Mouse (Mus musculus) MEL (cell line): Measurements from ENCODE around the gene Zfp768. TPM values are rescaled to one million over a fixed set of nuclear protein-coding genes. Genes with fewer than 3 reads are reported as not detected.

Source experiments
- DNase-seq: peaks from one replicate; pipeline ENCODE4 v3.0.0; 2011; ENCODE audit warnings: low read depth, low spot score
- H3K27ac ChIP-seq: 2 replicates; pipeline ENCODE4 v1.5.1; 2012; ENCODE audit warnings: low read depth, mild to moderate bottlenecking, control low read depth, low read length, moderate library complexity; ENCODE audit not compliant: control insufficient read depth
- H3K27me3 ChIP-seq, 2 experiments: fragments of 150-350 bp in 1 of 2; sonication (generic) in 1 of 2; 2 replicates each; pipeline ENCODE4 v1.6.1; 2012; ENCODE audit warnings: low read length in 2 of 2, mild to moderate bottlenecking in 2 of 2, improper control_type of control experiment in 1 of 2, moderate library complexity in 1 of 2; ENCODE audit not compliant: insufficient read depth in 2 of 2, control insufficient read depth in 1 of 2
- H3K36me3 ChIP-seq, 2 experiments: 2 replicates each; pipeline ENCODE4 v1.6.1; 2012 to 2014; ENCODE audit warnings: low read length in 2 of 2, improper control_type of control experiment in 1 of 2, inconsistent platforms in 1 of 2, mild to moderate bottlenecking in 1 of 2; ENCODE audit not compliant: insufficient read depth in 2 of 2, control insufficient read depth in 1 of 2
- H3K4me1 ChIP-seq, 2 experiments: fragments of 150-350 bp in 1 of 2; sonication (generic) in 1 of 2; 2 replicates each; pipeline ENCODE4 v1.6.1; 2012; ENCODE audit warnings: low read length in 2 of 2, improper control_type of control experiment in 1 of 2, mild to moderate bottlenecking in 1 of 2; ENCODE audit not compliant: insufficient read depth in 2 of 2, control insufficient read depth in 1 of 2
- H3K4me3 ChIP-seq, 2 experiments: fragments of 150-350 bp in 1 of 2; sonication (generic) in 1 of 2; 2 replicates each; pipeline ENCODE4 v1.5.1; 2012; ENCODE audit warnings: low read depth in 2 of 2, low read length in 2 of 2, mild to moderate bottlenecking in 2 of 2, moderate library complexity in 2 of 2, control low read depth in 1 of 2, improper control_type of control experiment in 1 of 2; ENCODE audit not compliant: control insufficient read depth in 1 of 2, insufficient read depth in 1 of 2
- H3K79me2 ChIP-seq: 2 replicates; pipeline ENCODE4 v1.6.1; 2012; ENCODE audit warnings: mild to moderate bottlenecking, low read length, moderate library complexity; ENCODE audit not compliant: control insufficient read depth, poor library complexity, insufficient read depth
- H3K9ac ChIP-seq: 2 replicates; pipeline ENCODE4 v1.6.1; 2012; ENCODE audit warnings: low read depth, mild to moderate bottlenecking, control low read depth, low read length, moderate library complexity; ENCODE audit not compliant: control insufficient read depth, poor library complexity, severe bottlenecking
- H3K9me3 ChIP-seq: fragments of 150-350 bp; sonication (generic); replicated peaks from 2 replicates; pipeline ENCODE4 v1.6.1; 2012; ENCODE audit warnings: mild to moderate bottlenecking, low read length, improper control_type of control experiment, moderate library complexity; ENCODE audit not compliant: insufficient read depth
- CHD1 ChIP-seq: IDR thresholded peaks from 2 replicates; pipeline ENCODE4 v1.6.1; 2012; ENCODE audit warnings: low read depth, mild to moderate bottlenecking, inconsistent platforms, low read length, improper control_type of control experiment
- CHD2 ChIP-seq: IDR thresholded peaks from 2 replicates; pipeline ENCODE4 v1.6.1; 2011; ENCODE audit warnings: low read length, improper control_type of control experiment
- CTCF ChIP-seq, 3 experiments: IDR thresholded peaks in 2 of 3; conservative IDR thresholded peaks in 1 of 3; 2 replicates each; pipeline ENCODE4 v1.5.1; 2011 to 2012; ENCODE audit warnings: low read length in 3 of 3, low read depth in 2 of 3, mild to moderate bottlenecking in 2 of 3, improper control_type of control experiment in 1 of 3, inconsistent platforms in 1 of 3, mixed read lengths in 1 of 3, moderate library complexity in 1 of 3; ENCODE audit not compliant: control insufficient read depth in 1 of 3, insufficient read depth in 1 of 3, poor library complexity in 1 of 3, severe bottlenecking in 1 of 3
- ELF1 ChIP-seq: IDR thresholded peaks from 2 replicates; pipeline ENCODE4 v1.6.1; 2014; ENCODE audit warnings: low read depth, mild to moderate bottlenecking, inconsistent platforms, low read length, improper control_type of control experiment, moderate library complexity
- EP300 ChIP-seq, 2 experiments: IDR thresholded peaks; 2 replicates each; pipeline ENCODE4 v1.6.1; 2011; ENCODE audit warnings: improper control_type of control experiment in 2 of 2, low read length in 2 of 2, low read depth in 1 of 2, mild to moderate bottlenecking in 1 of 2
- ETS1 ChIP-seq: IDR thresholded peaks from 2 replicates; pipeline ENCODE4 v1.6.1; 2012; ENCODE audit warnings: low read depth, mild to moderate bottlenecking, inconsistent platforms, low read length, improper control_type of control experiment, moderate library complexity
- HCFC1 ChIP-seq: IDR thresholded peaks from 2 replicates; pipeline ENCODE4 v1.6.1; 2012; ENCODE audit warnings: low read depth, mild to moderate bottlenecking, inconsistent platforms, low read length, improper control_type of control experiment, moderate library complexity
- MAZ ChIP-seq: IDR thresholded peaks from 2 replicates; pipeline ENCODE4 v1.6.1; 2012; ENCODE audit warnings: low read depth, mild to moderate bottlenecking, inconsistent platforms, low read length, improper control_type of control experiment
- MYC ChIP-seq: IDR thresholded peaks from 2 replicates; pipeline ENCODE4 v1.6.1; 2011; ENCODE audit warnings: low read depth, mild to moderate bottlenecking, low read length, improper control_type of control experiment, moderate library complexity
- NRF1 ChIP-seq: IDR thresholded peaks from 2 replicates; pipeline ENCODE4 v1.6.1; 2014; ENCODE audit warnings: low read depth, mild to moderate bottlenecking, inconsistent platforms, low read length, improper control_type of control experiment, moderate library complexity; ENCODE audit not compliant: poor library complexity, insufficient read depth, severe bottlenecking
- POLR2A ChIP-seq, 2 experiments: IDR thresholded peaks; 2 replicates each; pipeline ENCODE4 v1.6.1; 2011 to 2012; ENCODE audit warnings: low read length in 2 of 2, mild to moderate bottlenecking in 2 of 2, control low read depth in 1 of 2, improper control_type of control experiment in 1 of 2, low read depth in 1 of 2, moderate library complexity in 1 of 2; ENCODE audit not compliant: control insufficient read depth in 1 of 2, insufficient read depth in 1 of 2, poor library complexity in 1 of 2
- POLR2AphosphoS2 ChIP-seq: IDR thresholded peaks from 2 replicates; pipeline ENCODE4 v1.6.1; 2011; ENCODE audit warnings: low read length, improper control_type of control experiment
- RAD21 ChIP-seq: IDR thresholded peaks from 2 replicates; pipeline ENCODE4 v1.6.1; 2011; ENCODE audit warnings: mild to moderate bottlenecking, low read depth, low read length, improper control_type of control experiment
- RCOR1 ChIP-seq: IDR thresholded peaks from 2 replicates; pipeline ENCODE4 v1.6.1; 2012; ENCODE audit warnings: low read depth, mild to moderate bottlenecking, inconsistent platforms, low read length, improper control_type of control experiment
- SMC3 ChIP-seq: IDR thresholded peaks from 2 replicates; pipeline ENCODE4 v1.6.1; 2011; ENCODE audit warnings: low read depth, low read length, improper control_type of control experiment
- TAL1 ChIP-seq: IDR thresholded peaks from 2 replicates; pipeline ENCODE4 v1.6.1; 2012; ENCODE audit warnings: mild to moderate bottlenecking, inconsistent platforms, low read length, moderate library complexity, mixed read lengths
- TBP ChIP-seq: IDR thresholded peaks from 2 replicates; pipeline ENCODE4 v1.8.0; 2011; ENCODE audit warnings: low read depth, low read length, improper control_type of control experiment
- TCF12 ChIP-seq: IDR thresholded peaks from 2 replicates; pipeline ENCODE4 v1.6.1; 2014; ENCODE audit warnings: low read depth, mild to moderate bottlenecking, inconsistent platforms, low read length, improper control_type of control experiment, moderate library complexity
- USF1 ChIP-seq: IDR thresholded peaks from 2 replicates; pipeline ENCODE4 v1.6.1; 2014; ENCODE audit warnings: low read depth, mild to moderate bottlenecking, inconsistent platforms, low read length, improper control_type of control experiment, moderate library complexity
- USF2 ChIP-seq, 2 experiments: IDR thresholded peaks; 2 replicates each; pipeline ENCODE4 v1.6.1; 2011 to 2012; ENCODE audit warnings: improper control_type of control experiment in 2 of 2, low read length in 2 of 2, borderline replicate concordance in 1 of 2, inconsistent platforms in 1 of 2, low read depth in 1 of 2, mild to moderate bottlenecking in 1 of 2; ENCODE audit not compliant: insufficient read depth in 1 of 2
- ZC3H11A ChIP-seq: IDR thresholded peaks from 2 replicates; pipeline ENCODE4 v1.6.1; 2012; ENCODE audit warnings: low read depth, mild to moderate bottlenecking, inconsistent platforms, low read length, improper control_type of control experiment
- ZKSCAN1 ChIP-seq: IDR thresholded peaks from 2 replicates; pipeline ENCODE4 v1.6.1; 2012; ENCODE audit warnings: low read depth, mild to moderate bottlenecking, inconsistent platforms, low read length, improper control_type of control experiment, moderate library complexity
- ZMIZ1 ChIP-seq: IDR thresholded peaks from 2 replicates; pipeline ENCODE4 v1.6.1; 2012; ENCODE audit warnings: low read depth, mild to moderate bottlenecking, inconsistent platforms, low read length, improper control_type of control experiment, moderate library complexity
- polyA plus RNA-seq, 2 experiments: library from polyadenylated mRNA; stranded (reverse) in 1 of 2; unstranded in 1 of 2; fragments of >175 nt in 1 of 2; fragments of >200 nt in 1 of 2; gene quantifications; 2 replicates each; pipeline versions ENCODE4 v1.2.1 to v1.2.4; 2012; ENCODE audit warnings: low replicate concordance in 2 of 2, low read depth in 1 of 2; ENCODE audit not compliant: insufficient read length in 2 of 2, insufficient read depth in 1 of 2, missing spikeins in 1 of 2
- total RNA-seq: library from RNA; depleted of rRNA; stranded (reverse); fragments of 300-350 nt; gene quantifications from 2 replicates; pipeline ENCODE4 v1.2.3, GENCODE M21; 2012

Zfp768 gene
- total and polyA plus RNA-seq, 3 experiments: 5.4 to 12.0 TPM; not detected in 1

GRCm38 (mm10) chr7:127325550-127325949, 19.8 kb downstream of the Zfp768 start:
- H3K27ac ChIP-seq: no peak overlapping the region
- no peak overlapping the region for H3K9ac ChIP-seq
- no peak for DNase-seq
- H3K4me1 ChIP-seq: no peaks in the 10 kb centered on the region
- TF ChIP-seq ELF1: no peak
- no peak for TF ChIP-seq POLR2A (IDR thresholded peaks at IDR 0.05; ENCODE audit: control insufficient read depth in 1 of 2, insufficient read depth in 1 of 2, low read depth in 1 of 2, low read length in 2 of 2, poor library complexity in 1 of 2)
- TF ChIP-seq ZKSCAN1: no peak
- no peak for TF ChIP-seq SMC3
- no peak for TF ChIP-seq TCF12
- TF ChIP-seq ETS1: no peak
- no peak for TF ChIP-seq CTCF (IDR thresholded peaks at IDR 0.05 in 2 of 3, conservative IDR thresholded peaks at IDR 0.05 in 1 of 3; ENCODE audit: control insufficient read depth in 1 of 3, insufficient read depth in 1 of 3, low read depth in 2 of 3, low read length in 3 of 3, poor library complexity in 1 of 3, severe bottlenecking in 1 of 3)
- TF ChIP-seq USF2 (IDR thresholded peaks at IDR 0.05; ENCODE audit: borderline replicate concordance in 1 of 2, insufficient read depth in 1 of 2, low read depth in 1 of 2, low read length in 2 of 2): no peak
- TF ChIP-seq USF1: no peak
- no peak for TF ChIP-seq MAZ
- no peak for TF ChIP-seq CHD2
- TF ChIP-seq TAL1: no peak
- no peak for TF ChIP-seq EP300 (IDR thresholded peaks at IDR 0.05; ENCODE audit: low read depth in 1 of 2, low read length in 2 of 2)
- no peak for TF ChIP-seq ZMIZ1
- no peak for TF ChIP-seq POLR2AphosphoS2
- no peak for TF ChIP-seq TBP
- TF ChIP-seq RCOR1: no peak
- no peak for TF ChIP-seq CHD1
- H3K27me3 ChIP-seq: no peaks in the 10 kb centered on the region
- no peak overlapping the region for H3K4me3 ChIP-seq
- no peaks in the 10 kb centered on the region for H3K36me3 ChIP-seq
- H3K79me2 ChIP-seq: no peaks in the 10 kb centered on the region
- H3K9me3 ChIP-seq: no peaks in the 10 kb centered on the region

- no peak overlapping the region for H3K9ac ChIP-seq
Observed at GRCm38 (mm10) chr7:127324944-127325343, 20.4 kb downstream of the Zfp768 start.

More at GRCm38 (mm10) chr7:127324944-127325343, 20.4 kb downstream of the Zfp768 start:
- H3K36me3 ChIP-seq: no peaks in the 10 kb centered on the region
- no peaks in the 10 kb centered on the region for H3K27me3 ChIP-seq
- H3K4me1 ChIP-seq: no peaks in the 10 kb centered on the region
- no peaks in the 10 kb centered on the region for H3K9me3 ChIP-seq
- H3K79me2 ChIP-seq: no peaks in the 10 kb centered on the region
- TF ChIP-seq ZMIZ1 (no peak), CHD1 (no peak), POLR2A (IDR thresholded peaks at IDR 0.05; ENCODE audit: control insufficient read depth in 1 of 2, insufficient read depth in 1 of 2, low read depth in 1 of 2, low read length in 2 of 2, poor library complexity in 1 of 2) (no peak), ZKSCAN1 (no peak), CTCF (IDR thresholded peaks at IDR 0.05 in 2 of 3, conservative IDR thresholded peaks at IDR 0.05 in 1 of 3; ENCODE audit: control insufficient read depth in 1 of 3, insufficient read depth in 1 of 3, low read depth in 2 of 3, low read length in 3 of 3, poor library complexity in 1 of 3, severe bottlenecking in 1 of 3) (no peak), NRF1 (no peak), TAL1 (no peak), SMC3 (no peak), RAD21 (no peak), MYC (no peak), ZC3H11A (no peak), RCOR1 (no peak), HCFC1 (no peak), ETS1 (no peak)
- no peak overlapping the region for H3K27ac ChIP-seq
- no peak overlapping the region for H3K4me3 ChIP-seq
- DNase-seq: no peak
